Mouse (Mus musculus): ENCODE results near the gene Slc12a1. TPM values are rescaled to one million over a fixed set of nuclear protein-coding genes. Genes with fewer than 3 reads are reported as not detected.

Gene Slc12a1
- polyA plus RNA-seq, 1 experiment from 2014 or later, result not detected

GRCm38 (mm10) chr2:125136846-125137245 lies 15.5 kb upstream of the Slc12a1 start:
- Histone ChIP-seq H3K4me3 (peak overlapping the region; percentile 27; the same call in 1 of the 2 replicates), H3K27me3 (no peaks in the 10 kb centered on the region; the same call in 1 of the 2 replicates), H3K36me3 (no peaks in the 10 kb centered on the region), H3K9ac (no peak overlapping the region), H3K27ac (no peak overlapping the region), H3K4me1 (peaks cover 8% of the 10 kb centered on the region), H3K9me3 (no peaks in the 10 kb centered on the region), H3K4me2 (peak overlapping the region; percentile 56)
- ATAC-seq (ENCODE audit: borderline replicate concordance, extremely low read depth, low FRiP score, low TSS enrichment), result no peak
- 27% methylated on average over 7 of the region's 7 CpGs for WGBS

GRCm38 (mm10) chr2:125142336-125142735 lies 10.0 kb upstream of the Slc12a1 start:
- H3K27ac ChIP-seq, result no peak overlapping the region
- no peaks in the 10 kb centered on the region for H3K4me1 ChIP-seq
- no peak overlapping the region for H3K4me2 ChIP-seq
- no peak overlapping the region for H3K4me3 ChIP-seq
- no peak overlapping the region for H3K9ac ChIP-seq
- no peaks in the 10 kb centered on the region for H3K27me3 ChIP-seq
- H3K36me3 ChIP-seq, result no peaks in the 10 kb centered on the region
- H3K9me3 ChIP-seq, result no peaks in the 10 kb centered on the region
- ATAC-seq (ENCODE audit: borderline replicate concordance, extremely low read depth, low FRiP score, low TSS enrichment), result no peak

DNA sequence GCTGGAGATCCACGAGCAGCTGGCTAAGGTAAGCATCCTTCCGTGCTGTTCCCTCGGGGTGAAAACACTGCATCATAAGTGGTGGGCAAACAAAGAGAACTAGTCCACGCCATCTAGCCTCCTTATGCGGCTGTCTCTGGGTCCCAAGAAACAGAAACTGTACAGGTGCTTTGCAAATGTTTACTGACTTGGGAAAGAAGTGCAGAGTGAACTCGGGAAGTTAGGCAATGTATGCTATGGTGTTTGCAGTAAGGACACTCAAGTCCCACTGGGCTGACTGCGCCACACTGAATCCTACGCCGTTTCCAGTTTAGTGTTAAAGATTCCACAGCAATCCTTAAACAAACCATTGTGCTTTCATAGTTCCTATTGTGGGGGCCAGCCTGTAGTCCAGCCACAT lies 2.0 kb downstream of the Slc12a1 start:
- Histone ChIP-seq H3K4me1 (no peaks in the 10 kb centered on the region), H3K27ac (peak overlapping the region; percentile 55), H3K9me3 (no peaks in the 10 kb centered on the region), H3K9ac (no peak overlapping the region), H3K36me3 (no peaks in the 10 kb centered on the region), H3K4me2 (peak overlapping the region; percentile 36), H3K4me3 (no peak overlapping the region), H3K27me3 (no peaks in the 10 kb centered on the region)
- 55% methylated on average over 9 of the region's 9 CpGs for WGBS
- peak; percentile 64; the same call in 1 of the 2 replicates for ATAC-seq (ENCODE audit: borderline replicate concordance, extremely low read depth, low FRiP score, low TSS enrichment)

DNA sequence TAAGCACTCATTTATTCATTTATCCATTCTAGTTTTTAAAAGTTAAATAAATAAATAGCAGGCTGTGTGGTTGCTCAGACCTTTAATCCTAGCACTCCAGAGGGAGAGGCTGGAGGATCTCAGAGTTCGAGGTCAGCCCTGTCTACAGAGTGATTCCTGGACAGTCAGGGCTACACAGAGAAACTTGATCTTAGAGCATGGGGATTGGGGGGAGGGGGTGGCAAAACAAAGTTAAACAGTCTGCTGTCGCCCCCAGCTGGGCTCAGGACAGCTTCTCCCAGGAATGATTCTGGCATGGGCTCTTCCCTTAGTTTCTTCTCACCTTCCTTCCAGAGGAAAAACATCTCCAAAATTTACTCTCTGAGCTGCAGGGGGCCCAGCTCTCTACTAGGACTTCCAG lies 3.2 kb downstream of the Slc12a1 start:
- Histone ChIP-seq H3K9ac (no peak overlapping the region), H3K27ac (no peak overlapping the region), H3K4me2 (no peak overlapping the region), H3K4me3 (no peak overlapping the region), H3K4me1 (no peaks in the 10 kb centered on the region), H3K9me3 (no peaks in the 10 kb centered on the region), H3K36me3 (no peaks in the 10 kb centered on the region), H3K27me3 (no peaks in the 10 kb centered on the region)
- WGBS, result 11% methylated on average over 2 of the region's 2 CpGs
- no peak for ATAC-seq (ENCODE audit: borderline replicate concordance, extremely low read depth, low FRiP score, low TSS enrichment)

DNA sequence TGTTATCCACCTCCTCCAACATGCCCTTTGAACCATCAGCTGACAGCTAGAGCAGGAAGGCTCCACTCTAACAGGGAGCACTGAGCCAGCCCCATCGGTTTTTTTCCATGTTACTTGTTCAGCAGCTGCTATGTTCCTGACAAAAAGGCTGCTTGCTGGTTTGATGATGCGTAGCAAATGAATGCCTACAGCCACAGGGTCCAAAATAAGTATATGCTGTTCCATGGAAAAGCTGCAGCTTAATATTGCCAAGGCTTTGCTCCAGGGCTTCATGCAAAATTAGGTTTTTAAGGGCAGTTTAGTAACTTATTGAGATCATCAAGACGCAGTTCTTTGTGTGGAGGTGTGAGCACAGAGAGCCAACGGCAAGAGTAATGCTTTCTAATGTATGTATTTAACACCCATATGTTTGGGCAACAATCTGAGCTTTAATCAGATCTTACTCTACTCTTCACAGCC lies 9.7 kb downstream of the Slc12a1 start:
- Histone ChIP-seq H3K36me3 (no peaks in the 10 kb centered on the region), H3K9me3 (no peaks in the 10 kb centered on the region), H3K4me2 (no peak overlapping the region), H3K9ac (no peak overlapping the region), H3K4me1 (no peaks in the 10 kb centered on the region), H3K4me3 (no peak overlapping the region), H3K27ac (no peak overlapping the region), H3K27me3 (no peaks in the 10 kb centered on the region)
- WGBS, result 75% methylated on average over 4 of the region's 4 CpGs
- ATAC-seq (ENCODE audit: borderline replicate concordance, extremely low read depth, low FRiP score, low TSS enrichment), result no peak

- Histone ChIP-seq H3K27me3 (no peaks in the 10 kb centered on the region), H3K36me3 (no peaks in the 10 kb centered on the region), H3K27ac (no peak overlapping the region), H3K4me3 (no peak overlapping the region), H3K9me3 (no peaks in the 10 kb centered on the region), H3K4me1 (no peaks in the 10 kb centered on the region), H3K4me2 (no peak overlapping the region), H3K9ac (no peak overlapping the region)
- WGBS, result 63% methylated on average over 7 of the region's 7 CpGs
- no peak for ATAC-seq (ENCODE audit: borderline replicate concordance, extremely low read depth, low FRiP score, low TSS enrichment)
Observed at GRCm38 (mm10) chr2:125178225-125178798, 26.0 kb downstream of the Slc12a1 start.

- no peaks in the 10 kb centered on the region for H3K4me1 ChIP-seq
- H3K36me3 ChIP-seq, result no peaks in the 10 kb centered on the region
- ATAC-seq (ENCODE audit: borderline replicate concordance, extremely low read depth, low FRiP score, low TSS enrichment), result no peak
- H3K4me2 ChIP-seq, result no peak overlapping the region
- H3K9ac ChIP-seq, result no peak overlapping the region
- no peaks in the 10 kb centered on the region for H3K9me3 ChIP-seq
- H3K27me3 ChIP-seq, result no peaks in the 10 kb centered on the region
- no peak overlapping the region for H3K4me3 ChIP-seq
- 75% methylated on average over 11 of the region's 11 CpGs for WGBS
- no peak overlapping the region for H3K27ac ChIP-seq
Observed at GRCm38 (mm10) chr2:125187904-125188303, 35.6 kb downstream of the Slc12a1 start.

DNA sequence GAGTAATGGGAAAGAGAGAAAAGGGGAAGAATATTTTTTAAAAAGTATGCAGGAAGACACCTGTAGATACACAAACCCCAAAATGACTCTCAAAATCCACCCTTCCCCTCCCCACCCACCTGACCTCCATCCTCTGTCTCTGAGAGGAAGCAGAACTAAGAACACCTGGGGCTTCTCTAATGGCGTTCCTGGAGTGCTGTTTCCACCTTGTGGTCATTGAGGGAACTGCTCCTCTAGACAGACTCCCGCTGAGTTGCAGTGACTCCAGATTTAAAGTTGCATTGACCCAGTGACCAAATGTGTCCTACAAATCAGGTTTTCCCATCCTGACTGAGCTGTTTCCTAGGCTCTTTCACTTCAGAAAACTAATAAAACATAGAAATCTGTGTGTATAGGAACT lies 36.9 kb downstream of the Slc12a1 start:
- Histone ChIP-seq H3K27me3 (no peaks in the 10 kb centered on the region), H3K27ac (no peak overlapping the region), H3K4me3 (no peak overlapping the region), H3K9ac (no peak overlapping the region), H3K36me3 (no peaks in the 10 kb centered on the region), H3K4me1 (no peaks in the 10 kb centered on the region), H3K9me3 (no peaks in the 10 kb centered on the region), H3K4me2 (no peak overlapping the region)
- no peak for ATAC-seq (ENCODE audit: borderline replicate concordance, extremely low read depth, low FRiP score, low TSS enrichment)
- 2% methylated on average over 2 of the region's 2 CpGs for WGBS

DNA sequence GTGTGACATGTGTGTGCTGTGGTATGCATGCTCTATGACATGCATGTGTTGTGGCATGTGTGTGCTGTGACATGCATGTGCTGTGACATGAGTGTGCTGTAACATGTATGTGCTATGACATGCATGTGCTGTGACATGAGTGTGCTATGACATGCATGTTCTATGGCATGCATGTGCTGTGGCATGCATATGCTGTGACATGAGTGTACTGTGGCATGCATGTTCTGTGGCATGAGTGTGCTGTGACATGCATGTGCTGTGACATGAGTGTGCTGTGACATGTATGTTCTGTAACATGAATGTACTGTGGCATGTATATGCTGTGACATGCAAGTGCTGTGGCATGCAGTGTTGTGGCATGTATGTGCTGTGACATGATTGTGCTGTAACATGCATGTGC lies 40.6 kb downstream of the Slc12a1 start:
- no peak overlapping the region for H3K27ac ChIP-seq
- H3K27me3 ChIP-seq, result no peaks in the 10 kb centered on the region
- no peak overlapping the region for H3K9ac ChIP-seq
- no peak overlapping the region for H3K4me2 ChIP-seq
- H3K4me1 ChIP-seq, result no peaks in the 10 kb centered on the region
- H3K36me3 ChIP-seq, result no peaks in the 10 kb centered on the region
- no peak overlapping the region for H3K4me3 ChIP-seq
- H3K9me3 ChIP-seq, result no peaks in the 10 kb centered on the region
- no peak for ATAC-seq (ENCODE audit: borderline replicate concordance, extremely low read depth, low FRiP score, low TSS enrichment)

DNA sequence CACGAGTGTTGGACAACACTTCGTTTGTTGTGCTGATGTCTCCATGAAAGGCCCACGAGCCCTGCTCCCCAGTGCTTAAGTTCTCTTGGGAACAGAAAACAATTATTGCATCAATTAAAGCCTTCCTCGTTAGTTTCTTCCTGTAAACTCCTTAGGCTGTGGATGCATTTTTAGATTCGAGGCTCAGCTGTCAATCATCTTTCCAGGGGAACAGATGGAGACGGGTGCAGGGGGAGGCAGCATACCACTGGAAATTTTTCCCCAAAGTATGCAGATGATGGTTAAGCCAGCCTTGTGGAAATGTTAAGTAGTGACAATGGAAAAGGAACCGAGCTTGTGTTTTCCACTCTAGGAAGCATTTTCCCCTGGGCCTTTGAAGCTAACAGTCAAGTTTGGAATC lies 44.5 kb downstream of the Slc12a1 start:
- no peak overlapping the region for H3K9ac ChIP-seq
- no peak for ATAC-seq (ENCODE audit: borderline replicate concordance, extremely low read depth, low FRiP score, low TSS enrichment)
- WGBS, result 72% methylated on average over 7 of the region's 7 CpGs
- no peak overlapping the region for H3K4me3 ChIP-seq
- no peak overlapping the region for H3K4me2 ChIP-seq
- no peaks in the 10 kb centered on the region for H3K4me1 ChIP-seq
- no peaks in the 10 kb centered on the region for H3K9me3 ChIP-seq
- H3K27ac ChIP-seq, result no peak overlapping the region
- H3K27me3 ChIP-seq, result no peaks in the 10 kb centered on the region
- H3K36me3 ChIP-seq, result no peaks in the 10 kb centered on the region

- Histone ChIP-seq H3K4me2 (no peak overlapping the region), H3K4me1 (peaks cover 15% of the 10 kb centered on the region; the same call in 1 of the 2 replicates), H3K9ac (no peak overlapping the region), H3K9me3 (no peaks in the 10 kb centered on the region), H3K36me3 (no peaks in the 10 kb centered on the region), H3K4me3 (no peak overlapping the region), H3K27me3 (no peaks in the 10 kb centered on the region), H3K27ac (no peak overlapping the region)
- ATAC-seq (ENCODE audit: borderline replicate concordance, extremely low read depth, low FRiP score, low TSS enrichment), result no peak
- 69% methylated on average over 14 of the region's 14 CpGs for WGBS
Observed at GRCm38 (mm10) chr2:125208894-125209596, 56.7 kb downstream of the Slc12a1 start.

GRCm38 (mm10) chr2:125211831-125212510 lies 59.7 kb downstream of the Slc12a1 start:
- no peak overlapping the region for H3K27ac ChIP-seq
- no peaks in the 10 kb centered on the region for H3K36me3 ChIP-seq
- peak; percentile 50; the same call in 1 of the 2 replicates for ATAC-seq (ENCODE audit: borderline replicate concordance, extremely low read depth, low FRiP score, low TSS enrichment)
- no peak overlapping the region for H3K9ac ChIP-seq
- H3K4me1 ChIP-seq, result peaks cover 15% of the 10 kb centered on the region; the same call in 1 of the 2 replicates
- no peaks in the 10 kb centered on the region for H3K27me3 ChIP-seq
- H3K4me2 ChIP-seq, result no peak overlapping the region
- no peak overlapping the region for H3K4me3 ChIP-seq
- 43% methylated on average over 10 of the region's 10 CpGs for WGBS
- no peaks in the 10 kb centered on the region for H3K9me3 ChIP-seq
